Mouse (Mus musculus): Measurements from ENCODE around the gene Gm47969.

Gene Gm47969

GRCm38 (mm10) chr1:83076190-83076917 lies 31.6 kb downstream of the Gm47969 start:
- no peak for DNase-seq

GRCm38 (mm10) chr1:83077016-83077415 lies 32.3 kb downstream of the Gm47969 start:
- no peak for DNase-seq

DNA sequence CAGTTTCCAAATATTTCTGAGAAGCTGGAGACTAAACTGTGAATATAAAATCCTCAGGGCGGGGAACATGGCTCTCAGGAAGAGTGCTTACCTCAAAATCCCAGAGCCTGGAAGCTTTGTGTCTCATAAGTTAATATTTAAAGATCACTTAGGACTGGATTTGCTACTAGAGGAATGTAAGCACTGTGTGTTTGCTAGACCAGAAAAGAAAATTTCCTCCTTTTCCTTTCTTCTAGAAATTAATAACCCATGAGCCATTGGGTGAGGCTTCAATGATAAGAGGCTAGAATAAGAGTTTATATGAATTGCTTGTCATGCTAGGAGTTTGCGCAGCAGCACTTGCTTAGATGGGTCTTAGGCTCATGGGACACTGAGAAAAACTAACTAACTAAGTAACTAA lies 40.1 kb downstream of the Gm47969 start:
- DNase-seq, result no peak

DNA sequence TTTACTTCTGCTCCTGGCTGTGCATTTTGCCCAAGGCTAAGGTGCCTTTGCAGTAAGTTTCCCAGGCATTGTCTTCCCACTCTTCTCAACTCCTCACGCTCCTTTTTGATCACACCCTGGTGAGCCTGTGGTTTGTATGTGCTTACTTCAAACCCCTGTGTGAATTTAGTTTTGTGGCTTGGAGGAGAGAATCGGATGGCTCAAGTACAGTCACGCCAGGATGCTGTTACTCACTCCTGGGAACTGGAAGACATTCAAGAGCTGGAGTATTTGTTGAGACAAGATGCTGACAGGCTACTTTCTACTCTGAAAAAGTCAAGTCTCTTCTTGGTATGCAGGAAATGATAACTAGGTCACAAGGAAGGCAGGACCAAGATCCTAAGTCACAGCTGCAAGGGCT lies 46.5 kb downstream of the Gm47969 start:
- no peak for DNase-seq

Data from cerebellum, adult 11 months (tissue).